Mouse (Mus musculus): ENCODE measurements around the gene Cars2. TPM values are rescaled to one million over a fixed set of nuclear protein-coding genes. Genes with fewer than 3 reads are reported as not detected.
"Not testable (repeated sequence)": the region's sequence is repeated elsewhere in the genome, so short reads cannot be mapped to it uniquely, and the experiment has no call there.

Gene Cars2
- polyA plus RNA-seq, 1 experiment from 2014 or later = 23.5 TPM

GRCm38 (mm10) chr8:11569260-11570097 lies 18.9 kb upstream of the Cars2 start:
- Histone ChIP-seq H3K4me2 (no peak overlapping the region), H3K36me3 (peaks cover 22% of the 10 kb centered on the region), H3K9me3 (no peaks in the 10 kb centered on the region), H3K4me3 (no peak overlapping the region), H3K27ac (no peak overlapping the region), H3K4me1 (no peaks in the 10 kb centered on the region), H3K27me3 (no peaks in the 10 kb centered on the region), H3K9ac (no peak overlapping the region)
- WGBS = 81% methylated on average over 22 of the region's 22 CpGs
- ATAC-seq (ENCODE audit: borderline replicate concordance, extremely low read depth, low FRiP score, low TSS enrichment) = no peak

GRCm38 (mm10) chr8:11568193-11568592 lies 17.6 kb upstream of the Cars2 start:
- H3K9ac ChIP-seq; H3K4me3 ChIP-seq; H3K27ac ChIP-seq; ATAC-seq (ENCODE audit: borderline replicate concordance, extremely low read depth, low FRiP score, low TSS enrichment); H3K27me3 ChIP-seq; H3K4me1 ChIP-seq; H3K9me3 ChIP-seq; H3K4me2 ChIP-seq: not testable (repeated sequence)
- peaks cover 34% of the 10 kb centered on the region for H3K36me3 ChIP-seq
- 85% methylated on average over 2 of the region's 2 CpGs for WGBS

- Histone ChIP-seq H3K4me1 (0 out of 2 replicates have a peak, but pooled peaks cover 7% of the 10 kb centered on the region), H3K27me3 (no peaks in the 10 kb centered on the region), H3K27ac (no peak overlapping the region), H3K4me2 (no peak overlapping the region), H3K4me3 (no peak overlapping the region), H3K36me3 (peaks cover 47% of the 10 kb centered on the region), H3K9ac (no peak overlapping the region), H3K9me3 (no peaks in the 10 kb centered on the region)
- WGBS = 80% methylated on average over 7 of the region's 7 CpGs
- ATAC-seq (ENCODE audit: borderline replicate concordance, extremely low read depth, low FRiP score, low TSS enrichment) = no peak
Observed at GRCm38 (mm10) chr8:11564721-11565120, 14.1 kb upstream of the Cars2 start.

GRCm38 (mm10) chr8:11564236-11564635 lies 13.7 kb upstream of the Cars2 start:
- no peak overlapping the region for H3K4me2 ChIP-seq
- peaks cover 47% of the 10 kb centered on the region for H3K36me3 ChIP-seq
- peaks cover 11% of the 10 kb centered on the region for H3K4me1 ChIP-seq
- no peaks in the 10 kb centered on the region for H3K9me3 ChIP-seq
- no peak for ATAC-seq (ENCODE audit: borderline replicate concordance, extremely low read depth, low FRiP score, low TSS enrichment)
- no peaks in the 10 kb centered on the region for H3K27me3 ChIP-seq
- 79% methylated on average over 5 of the region's 5 CpGs for WGBS
- no peak overlapping the region for H3K27ac ChIP-seq
- no peak overlapping the region for H3K4me3 ChIP-seq
- no peak overlapping the region for H3K9ac ChIP-seq

GRCm38 (mm10) chr8:11560220-11560619 lies 9.6 kb upstream of the Cars2 start:
- WGBS = 77% methylated on average over 9 of the region's 9 CpGs
- ATAC-seq (ENCODE audit: borderline replicate concordance, extremely low read depth, low FRiP score, low TSS enrichment) = no peak
- H3K27me3 ChIP-seq = no peaks in the 10 kb centered on the region
- no peak overlapping the region for H3K9ac ChIP-seq
- H3K4me3 ChIP-seq = no peak overlapping the region
- H3K4me1 ChIP-seq = peaks cover 17% of the 10 kb centered on the region
- no peak overlapping the region for H3K27ac ChIP-seq
- H3K36me3 ChIP-seq = peaks cover 30% of the 10 kb centered on the region
- H3K9me3 ChIP-seq = no peaks in the 10 kb centered on the region
- H3K4me2 ChIP-seq = no peak overlapping the region

- Histone ChIP-seq H3K4me1 (peaks cover 19% of the 10 kb centered on the region), H3K9me3 (no peaks in the 10 kb centered on the region), H3K4me2 (peak overlapping the region; percentile 69), H3K9ac (no peak overlapping the region), H3K36me3 (peaks cover 25% of the 10 kb centered on the region), H3K27ac (no peak overlapping the region), H3K27me3 (no peaks in the 10 kb centered on the region), H3K4me3 (peak overlapping the region; percentile 94; the same call in 1 of the 2 replicates)
- ATAC-seq (ENCODE audit: borderline replicate concordance, extremely low read depth, low FRiP score, low TSS enrichment) = no peak
- 68% methylated on average over 3 of the region's 3 CpGs for WGBS
Observed at GRCm38 (mm10) chr8:11559511-11559910, 8.9 kb upstream of the Cars2 start.

- H3K9me3 ChIP-seq = no peaks in the 10 kb centered on the region
- peak overlapping the region; percentile 81 for H3K4me2 ChIP-seq
- WGBS = under 1% methylated on average over 67 of the region's 67 CpGs
- peaks cover 26% of the 10 kb centered on the region for H3K4me1 ChIP-seq
- peak; percentile 82 for ATAC-seq (ENCODE audit: borderline replicate concordance, extremely low read depth, low FRiP score, low TSS enrichment)
- peaks cover 12% of the 10 kb centered on the region for H3K36me3 ChIP-seq
- peak overlapping the region; percentile 99 for H3K27ac ChIP-seq
- peak overlapping the region; percentile 97 for H3K9ac ChIP-seq
- H3K27me3 ChIP-seq = no peaks in the 10 kb centered on the region
- H3K4me3 ChIP-seq = peak overlapping the region; percentile 94
Observed at GRCm38 (mm10) chr8:11557768-11558629, 7.4 kb upstream of the Cars2 start.

GRCm38 (mm10) chr8:11557424-11557767 lies 6.8 kb upstream of the Cars2 start:
- H3K4me1 ChIP-seq = peaks cover 26% of the 10 kb centered on the region
- peak overlapping the region; percentile 94 for H3K4me3 ChIP-seq
- H3K9ac ChIP-seq = peak overlapping the region; percentile 97
- no peaks in the 10 kb centered on the region for H3K27me3 ChIP-seq
- H3K9me3 ChIP-seq = no peaks in the 10 kb centered on the region
- peaks cover 12% of the 10 kb centered on the region for H3K36me3 ChIP-seq
- peak overlapping the region; percentile 99 for H3K27ac ChIP-seq
- 0% methylated on average over 32 of the region's 32 CpGs for WGBS
- no peak for ATAC-seq (ENCODE audit: borderline replicate concordance, extremely low read depth, low FRiP score, low TSS enrichment)
- peak overlapping the region; percentile 81 for H3K4me2 ChIP-seq

- Histone ChIP-seq H3K9me3 (no peaks in the 10 kb centered on the region), H3K4me2 (peak overlapping the region; percentile 81), H3K27me3 (no peaks in the 10 kb centered on the region), H3K4me3 (peak overlapping the region; percentile 94), H3K27ac (peak overlapping the region; percentile 99), H3K36me3 (peaks cover 8% of the 10 kb centered on the region), H3K4me1 (peaks cover 26% of the 10 kb centered on the region), H3K9ac (peak overlapping the region; percentile 97)
- no peak for ATAC-seq (ENCODE audit: borderline replicate concordance, extremely low read depth, low FRiP score, low TSS enrichment)
- under 1% methylated on average over 72 of the region's 85 CpGs for WGBS
Observed at GRCm38 (mm10) chr8:11556691-11557423, 6.3 kb upstream of the Cars2 start.

GRCm38 (mm10) chr8:11555720-11556591 lies 5.4 kb upstream of the Cars2 start:
- H3K27me3 ChIP-seq = no peaks in the 10 kb centered on the region
- H3K36me3 ChIP-seq = no peaks in the 10 kb centered on the region
- peak overlapping the region; percentile 81 for H3K4me2 ChIP-seq
- under 1% methylated on average over 92 of the region's 103 CpGs for WGBS
- ATAC-seq (ENCODE audit: borderline replicate concordance, extremely low read depth, low FRiP score, low TSS enrichment) = peak; percentile 88
- H3K9me3 ChIP-seq = no peaks in the 10 kb centered on the region
- peak overlapping the region; percentile 99 for H3K27ac ChIP-seq
- peaks cover 30% of the 10 kb centered on the region for H3K4me1 ChIP-seq
- peak overlapping the region; percentile 97 for H3K9ac ChIP-seq
- peak overlapping the region; percentile 94 for H3K4me3 ChIP-seq
